Mouse (Mus musculus) kidney, postnatal 0 days (tissue): Measurements from ENCODE around the gene Scamp5. TPM values are rescaled to one million over a fixed set of nuclear protein-coding genes. Genes with fewer than 3 reads are reported as not detected.
A peak's percentile ranks its signal among the peaks of the same experiment; 100 is the strongest.

Experiments
- ATAC-seq: fragments of 200-750 bp; cut with Nextera tagmentation; replicated peaks from 2 replicates; pipeline ENCODE4 v1.8.0; 2017; ENCODE audit warnings: low read depth, moderate number of reproducible peaks, moderate TSS enrichment, moderate library complexity; ENCODE audit not compliant: low FRiP score
- DNase-seq: peaks from one replicate; pipeline ENCODE4 v3.0.0-alpha.2; 2016; ENCODE audit warnings: low spot score
- H3K27ac ChIP-seq: fragments of 300-500 bp; sonication (generic); 2 replicates; pipeline ENCODE4 v1.5.1; 2014; ENCODE audit warnings: mild to moderate bottlenecking
- H3K27me3 ChIP-seq: fragments of 300-500 bp; sonication (generic); 2 replicates; pipeline ENCODE4 v1.6.1; 2014; ENCODE audit warnings: low read length, mixed read lengths; ENCODE audit not compliant: insufficient read depth
- H3K36me3 ChIP-seq: fragments of 300-500 bp; sonication (generic); 2 replicates; pipeline ENCODE4 v1.6.1; 2014; ENCODE audit warnings: low read length, mixed read lengths; ENCODE audit not compliant: insufficient read depth
- H3K4me1 ChIP-seq: fragments of 300-500 bp; sonication (generic); replicated peaks from 2 replicates; pipeline ENCODE4 v1.6.1; 2014; ENCODE audit warnings: antibody characterized with exemption, low read length, mixed read lengths; ENCODE audit not compliant: insufficient read depth
- H3K4me2 ChIP-seq: fragments of 300-500 bp; sonication (generic); 2 replicates; pipeline ENCODE4 v1.6.1; 2014; ENCODE audit warnings: mild to moderate bottlenecking, low read length, moderate library complexity, mixed read lengths
- H3K4me3 ChIP-seq: fragments of 300-500 bp; sonication (generic); replicated peaks from 2 replicates; pipeline ENCODE4 v1.5.1; 2014; ENCODE audit warnings: low read depth, low read length
- H3K9ac ChIP-seq: fragments of 300-500 bp; sonication (generic); 2 replicates; pipeline ENCODE4 v1.6.1; 2014; ENCODE audit warnings: low read depth, low read length
- H3K9me3 ChIP-seq: fragments of 300-500 bp; sonication (generic); replicated peaks from 2 replicates; pipeline ENCODE4 v1.6.1; 2016; ENCODE audit warnings: low read length, inconsistent platforms, mixed read lengths
- CTCF ChIP-seq: IDR thresholded peaks from 2 replicates; pipeline ENCODE4 v1.5.1; 2016; ENCODE audit warnings: antibody characterized with exemption, low read depth, mild to moderate bottlenecking, moderate library complexity
- WGBS: fragments of 180-500 bp; shearing (Covaris S2); extraction: QIAGEN DNeasy Blood & Tissue Kit; methylation state at CpG from one replicate; pipeline ENCODE4 v1.1.7; 2014; 5-methylcytosine and 5-hydroxymethylcytosine counted together
- polyA plus RNA-seq: library from polyadenylated mRNA; unstranded; fragments of >200 nt; fragmentation: Nextera tagmentation; extraction: Ambion mirVana; gene quantifications from 2 replicates; pipeline ENCODE4 v1.2.1, GENCODE M21; 2015

Gene Scamp5
- polyA plus RNA-seq: 18.3 and 19.4 TPM in 2 replicates

- 2% methylated on average over 48 of the region's 48 CpGs for WGBS
- H3K27ac ChIP-seq: peak within 1 kb of the TSS; percentile 31; the same call in 1 of the 2 replicates
Observed at GRCm38 (mm10) chr9:57467896-57468549, at the start of gene Scamp5. Scamp5 (minus strand) TSS chr9:57468060.

GRCm38 (mm10) chr9:57517113-57517512 lies 49.3 kb upstream of the Scamp5 start:
- Histone ChIP-seq H3K4me2 (no peak overlapping the region), H3K27me3 (no peaks in the 10 kb centered on the region), H3K4me1 (no peaks in the 10 kb centered on the region), H3K9ac (no peak overlapping the region), H3K9me3 (no peaks in the 10 kb centered on the region), H3K36me3 (no peaks in the 10 kb centered on the region), H3K4me3 (no peak overlapping the region), H3K27ac (no peak overlapping the region)
- WGBS: 7% methylated on average over 3 of the region's 3 CpGs
- peak; percentile 85 for DNase-seq
- no peak for ATAC-seq
- peak; percentile 91 for TF ChIP-seq CTCF

More at GRCm38 (mm10) chr9:57467896-57468549, at the start of gene Scamp5:
- Histone ChIP-seq H3K4me2 (peak within 1 kb of the TSS; percentile 87), H3K4me3 (peak within 1 kb of the TSS; percentile 68), H3K27me3 (no peaks in the 10 kb centered on the region), H3K36me3 (no peaks in the 10 kb centered on the region), H3K9me3 (no peaks in the 10 kb centered on the region), H3K4me1 (no peaks in the 10 kb centered on the region), H3K9ac (peak within 1 kb of the TSS; percentile 65)
- TF ChIP-seq CTCF: no peak
- DNase-seq (peak; percentile 97), ATAC-seq (peak; percentile 87)

- Histone ChIP-seq H3K9ac (no peak overlapping the region), H3K27ac (no peak overlapping the region), H3K4me3 (no peak overlapping the region), H3K4me1 (no peaks in the 10 kb centered on the region), H3K27me3 (no peaks in the 10 kb centered on the region), H3K9me3 (no peaks in the 10 kb centered on the region), H3K4me2 (no peak overlapping the region), H3K36me3 (no peaks in the 10 kb centered on the region)
- WGBS: 86% methylated on average over 2 of the region's 2 CpGs
- DNase-seq (no peak), ATAC-seq (no peak)
- no peak for TF ChIP-seq CTCF
Observed at GRCm38 (mm10) chr9:57510577-57510976, 42.7 kb upstream of the Scamp5 start.

GRCm38 (mm10) chr9:57505700-57506099 lies 37.8 kb upstream of the Scamp5 start:
- Histone ChIP-seq H3K9ac (no peak overlapping the region), H3K4me2 (no peak overlapping the region), H3K27ac (no peak overlapping the region), H3K36me3 (no peaks in the 10 kb centered on the region), H3K9me3 (no peaks in the 10 kb centered on the region), H3K4me1 (peaks cover 21% of the 10 kb centered on the region), H3K4me3 (no peak overlapping the region), H3K27me3 (peaks cover 33% of the 10 kb centered on the region)
- WGBS: 5% methylated on average over 8 of the region's 8 CpGs
- peak; percentile 36 for DNase-seq
- no peak for ATAC-seq
- 0 out of 2 replicates have a peak, but pooled peaks have one; percentile 6 for TF ChIP-seq CTCF

GRCm38 (mm10) chr9:57504891-57505290 lies 37.0 kb upstream of the Scamp5 start:
- H3K4me3 ChIP-seq: no peak overlapping the region
- 52% methylated on average over 10 of the region's 10 CpGs for WGBS
- no peak for DNase-seq
- no peak for ATAC-seq
- H3K9ac ChIP-seq: no peak overlapping the region
- no peak for TF ChIP-seq CTCF
- H3K4me2 ChIP-seq: peak overlapping the region; percentile 92
- peaks cover 21% of the 10 kb centered on the region for H3K4me1 ChIP-seq
- no peak overlapping the region for H3K27ac ChIP-seq
- peaks cover 33% of the 10 kb centered on the region for H3K27me3 ChIP-seq
- H3K9me3 ChIP-seq: no peaks in the 10 kb centered on the region
- H3K36me3 ChIP-seq: no peaks in the 10 kb centered on the region

- no peaks in the 10 kb centered on the region for H3K36me3 ChIP-seq
- H3K9me3 ChIP-seq: no peaks in the 10 kb centered on the region
- H3K27me3 ChIP-seq: peaks cover 33% of the 10 kb centered on the region
- peak overlapping the region; percentile 40 for H3K4me3 ChIP-seq
- H3K4me2 ChIP-seq: peak overlapping the region; percentile 92
- H3K27ac ChIP-seq: no peak overlapping the region
- TF ChIP-seq CTCF: peak; percentile 52
- H3K4me1 ChIP-seq: peaks cover 21% of the 10 kb centered on the region
- WGBS: 1% methylated on average over 31 of the region's 34 CpGs
- ATAC-seq (peak; percentile 72), DNase-seq (peak; percentile 45)
- peak overlapping the region; percentile 35; the same call in 1 of the 2 replicates for H3K9ac ChIP-seq
Observed at GRCm38 (mm10) chr9:57504381-57504700, 36.5 kb upstream of the Scamp5 start.
